Mouse (Mus musculus) liver, embryonic 13.5 days (tissue): ENCODE data around the gene Arhgef17. TPM values are rescaled to one million over a fixed set of nuclear protein-coding genes. Genes with fewer than 3 reads are reported as not detected.

ENCODE experiments used
- ATAC-seq: fragments of 200-750 bp; cut with Nextera tagmentation; 2 replicates; pipeline ENCODE4 v1.8.0; 2017; ENCODE audit warnings: low read depth, mild to moderate bottlenecking, moderate number of reproducible peaks, moderate library complexity
- DNase-seq: peaks from one replicate; pipeline ENCODE4 v3.0.0; 2022
- H3K27ac ChIP-seq: fragments of 300-500 bp; sonication (generic); 2 replicates; pipeline ENCODE4 v1.5.1; 2015; ENCODE audit warnings: moderate library complexity, mild to moderate bottlenecking, inconsistent platforms
- H3K27me3 ChIP-seq: fragments of 300-500 bp; sonication (generic); 2 replicates; pipeline ENCODE4 v1.6.1; 2015; ENCODE audit warnings: mild to moderate bottlenecking, inconsistent platforms
- H3K36me3 ChIP-seq: fragments of 300-500 bp; sonication (generic); 2 replicates; pipeline ENCODE4 v1.6.1; 2015; ENCODE audit warnings: mild to moderate bottlenecking, inconsistent platforms
- H3K4me1 ChIP-seq: fragments of 300-500 bp; sonication (generic); replicated peaks from 2 replicates; pipeline ENCODE4 v1.6.1; 2015; ENCODE audit warnings: inconsistent platforms
- H3K4me2 ChIP-seq: fragments of 300-500 bp; sonication (generic); 2 replicates; pipeline ENCODE4 v1.6.1; 2015; ENCODE audit warnings: inconsistent platforms, mild to moderate bottlenecking, moderate library complexity
- H3K4me3 ChIP-seq: fragments of 300-500 bp; sonication (generic); replicated peaks from 2 replicates; pipeline ENCODE4 v1.5.1; 2015; ENCODE audit warnings: mild to moderate bottlenecking, inconsistent platforms
- H3K9ac ChIP-seq: fragments of 300-500 bp; sonication (generic); 2 replicates; pipeline ENCODE4 v1.6.1; 2015; ENCODE audit warnings: mild to moderate bottlenecking, inconsistent platforms
- H3K9me3 ChIP-seq: fragments of 300-500 bp; sonication (generic); replicated peaks from 2 replicates; pipeline ENCODE4 v1.6.1; 2016; ENCODE audit warnings: inconsistent platforms
- WGBS: fragments of 180-500 bp; shearing (Covaris S2); methylation state at CpG from one replicate; pipeline ENCODE4 v1.1.7; 2015; ENCODE audit not compliant: insufficient replicate concordance; 5-methylcytosine and 5-hydroxymethylcytosine counted together
- polyA plus RNA-seq: library from polyadenylated mRNA; unstranded; fragments of >200 nt; fragmentation: Nextera tagmentation; extraction: Ambion mirVana; gene quantifications from 2 replicates; pipeline ENCODE4 v1.2.1, GENCODE M21; 2015

Arhgef17 gene
- polyA plus RNA-seq, 1 experiment from 2014 or later, result 0.53 TPM

- Histone ChIP-seq H3K4me3 (no peak overlapping the region), H3K4me2 (no peak overlapping the region), H3K9ac (no peak overlapping the region), H3K4me1 (no peaks in the 10 kb centered on the region), H3K36me3 (no peaks in the 10 kb centered on the region), H3K27ac (no peak overlapping the region), H3K27me3 (no peaks in the 10 kb centered on the region; the same call in 1 of the 2 replicates), H3K9me3 (no peaks in the 10 kb centered on the region)
- no peak for ATAC-seq
- WGBS, result 19% methylated on average over 5 of the region's 5 CpGs
- no peak for DNase-seq
Observed at GRCm38 (mm10) chr7:100941169-100941568, 9.3 kb upstream of the Arhgef17 start.

DNA sequence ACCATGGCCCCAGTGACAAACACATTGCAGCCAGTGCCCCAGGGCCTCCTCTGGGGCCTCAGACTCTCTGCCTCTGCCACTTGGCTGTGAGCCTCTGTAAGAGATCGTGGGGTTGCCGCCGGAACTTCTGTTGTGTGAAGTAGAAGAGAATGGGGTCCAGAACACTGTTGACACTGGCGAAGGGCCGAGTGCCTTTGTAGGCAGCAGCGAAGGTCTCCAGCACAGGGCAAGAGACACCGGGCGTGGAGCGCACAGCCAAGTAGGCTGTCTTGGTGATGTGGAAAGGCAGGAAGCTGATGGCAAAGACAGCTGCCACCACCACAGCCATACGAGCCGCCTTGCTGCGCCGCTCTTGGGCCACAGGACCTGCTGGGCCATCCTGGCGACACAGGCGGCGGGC is 6.2 kb upstream of the Arhgef17 start:
- Histone ChIP-seq H3K27me3 (peaks cover 20% of the 10 kb centered on the region), H3K27ac (no peak overlapping the region), H3K4me1 (peaks cover under 1% of the 10 kb centered on the region; the same call in 1 of the 2 replicates), H3K9ac (no peak overlapping the region), H3K9me3 (no peaks in the 10 kb centered on the region), H3K4me3 (no peak overlapping the region), H3K4me2 (no peak overlapping the region), H3K36me3 (no peaks in the 10 kb centered on the region)
- DNase-seq (no peak), ATAC-seq (no peak)
- 83% methylated on average over 16 of the region's 16 CpGs for WGBS

- WGBS, result 52% methylated on average over 3 of the region's 3 CpGs
- peaks cover 6% of the 10 kb centered on the region for H3K4me1 ChIP-seq
- no peak for ATAC-seq
Observed at GRCm38 (mm10) chr7:100937481-100937880, 5.6 kb upstream of the Arhgef17 start.

DNA sequence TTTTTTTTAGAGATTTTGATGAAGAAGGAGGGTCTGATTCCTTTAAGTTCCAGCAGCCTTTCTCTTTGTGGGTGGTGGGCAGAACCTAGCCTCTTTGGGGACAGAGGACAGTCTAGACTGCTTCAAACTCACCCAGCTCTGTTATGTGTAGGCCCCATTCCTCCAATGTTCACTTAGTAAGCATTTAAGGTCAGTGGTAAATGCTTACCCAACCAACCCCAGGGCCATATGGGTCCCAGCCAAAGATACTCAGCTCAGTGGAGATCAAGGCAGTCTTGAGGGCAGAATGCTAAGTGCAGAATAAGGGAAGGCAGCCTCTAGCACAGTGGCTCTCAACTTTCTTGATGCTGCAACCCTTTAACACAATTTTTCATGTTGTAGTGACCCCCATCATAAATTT is 1.6 kb upstream of the Arhgef17 start:
- DNase-seq (no peak), ATAC-seq (no peak)
- peaks cover 42% of the 10 kb centered on the region for H3K4me1 ChIP-seq
- no peak overlapping the region for H3K9ac ChIP-seq
- H3K36me3 ChIP-seq, result no peaks in the 10 kb centered on the region
- no peak overlapping the region for H3K4me2 ChIP-seq
- H3K27ac ChIP-seq, result no peak overlapping the region
- H3K27me3 ChIP-seq, result peaks cover 66% of the 10 kb centered on the region
- H3K4me3 ChIP-seq, result no peak overlapping the region
- no peaks in the 10 kb centered on the region for H3K9me3 ChIP-seq

More at GRCm38 (mm10) chr7:100937481-100937880, 5.6 kb upstream of the Arhgef17 start:
- no peak overlapping the region for H3K9ac ChIP-seq
- H3K36me3 ChIP-seq, result no peaks in the 10 kb centered on the region
- no peak overlapping the region for H3K27ac ChIP-seq
- H3K4me3 ChIP-seq, result no peak overlapping the region
- DNase-seq, result no peak
- H3K4me2 ChIP-seq, result no peak overlapping the region
- peaks cover 26% of the 10 kb centered on the region for H3K27me3 ChIP-seq
- no peaks in the 10 kb centered on the region for H3K9me3 ChIP-seq

GRCm38 (mm10) chr7:100932481-100933007 is 637 bp upstream of the Arhgef17 start:
- ATAC-seq, result peak; percentile 80
- Histone ChIP-seq H3K4me3 (peak overlapping the region; percentile 59), H3K9me3 (no peaks in the 10 kb centered on the region), H3K27ac (peak overlapping the region; percentile 81), H3K27me3 (peaks cover 76% of the 10 kb centered on the region), H3K9ac (peak overlapping the region; percentile 70; the same call in 1 of the 2 replicates), H3K4me2 (peak overlapping the region; percentile 78), H3K36me3 (no peaks in the 10 kb centered on the region), H3K4me1 (peaks cover 52% of the 10 kb centered on the region)
- WGBS, result under 1% methylated on average over 27 of the region's 27 CpGs
- peak; percentile 64 for DNase-seq

DNA sequence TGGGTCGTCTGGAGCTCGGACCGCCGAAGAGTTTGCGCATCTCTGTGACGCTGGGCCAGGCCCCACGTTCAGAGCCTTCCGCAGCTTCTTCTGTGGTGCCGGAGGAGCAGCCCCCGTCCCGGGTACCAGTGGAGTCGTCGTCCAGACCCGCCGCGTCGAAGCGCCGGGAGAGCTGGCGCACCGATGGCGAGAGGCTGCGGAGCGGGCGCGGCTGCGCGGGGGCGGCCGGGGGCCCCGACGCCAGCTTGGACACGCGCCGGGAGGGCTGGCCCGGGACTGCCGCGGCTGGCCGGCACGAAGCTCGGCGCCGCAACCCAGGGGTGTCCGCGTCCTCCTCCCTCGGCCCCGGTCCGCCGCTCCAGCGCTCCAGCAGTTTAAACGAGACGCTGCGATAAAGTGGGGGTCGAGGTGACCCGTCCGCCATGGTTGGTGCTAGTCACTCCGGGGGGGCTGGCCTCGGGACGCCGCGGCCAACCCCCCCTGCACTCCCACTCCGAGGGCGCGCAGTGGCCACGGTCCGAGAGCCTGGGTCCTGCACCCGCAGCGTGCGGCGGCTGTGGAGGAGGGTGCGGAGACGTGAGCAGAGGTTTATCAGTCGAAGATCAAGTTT is 486 bp downstream of the Arhgef17 start:
- H3K4me3 ChIP-seq, result peak overlapping the region; percentile 59
- peak overlapping the region; percentile 81 for H3K27ac ChIP-seq
- WGBS, result 1% methylated on average over 48 of the region's 73 CpGs
- peak overlapping the region; percentile 70 for H3K9ac ChIP-seq
- DNase-seq, result no peak
- H3K27me3 ChIP-seq, result peaks cover 86% of the 10 kb centered on the region
- 0 out of 2 replicates have a peak, but pooled peaks have one; percentile 8 for ATAC-seq
- no peaks in the 10 kb centered on the region for H3K9me3 ChIP-seq
- no peaks in the 10 kb centered on the region for H3K36me3 ChIP-seq
- peak overlapping the region; percentile 78 for H3K4me2 ChIP-seq
- H3K4me1 ChIP-seq, result peaks cover 63% of the 10 kb centered on the region

GRCm38 (mm10) chr7:100930619-100931315 is 1.1 kb downstream of the Arhgef17 start:
- Histone ChIP-seq H3K4me1 (peaks cover 69% of the 10 kb centered on the region), H3K4me3 (peak overlapping the region; percentile 59), H3K36me3 (no peaks in the 10 kb centered on the region), H3K4me2 (peak overlapping the region; percentile 78), H3K27me3 (peaks cover 92% of the 10 kb centered on the region), H3K27ac (peak overlapping the region; percentile 81), H3K9me3 (no peaks in the 10 kb centered on the region), H3K9ac (peak overlapping the region; percentile 70)
- ATAC-seq, result no peak
- 9% methylated on average over 51 of the region's 53 CpGs for WGBS
- no peak for DNase-seq

- H3K4me1 ChIP-seq, result peaks cover 75% of the 10 kb centered on the region
- 70% methylated on average over 19 of the region's 19 CpGs for WGBS
- no peaks in the 10 kb centered on the region for H3K9me3 ChIP-seq
- H3K27me3 ChIP-seq, result peaks cover 95% of the 10 kb centered on the region
- DNase-seq (no peak), ATAC-seq (no peak)
- peak overlapping the region; percentile 59 for H3K4me3 ChIP-seq
- no peak overlapping the region for H3K9ac ChIP-seq
- H3K27ac ChIP-seq, result no peak overlapping the region
- peak overlapping the region; percentile 78 for H3K4me2 ChIP-seq
- no peaks in the 10 kb centered on the region for H3K36me3 ChIP-seq
Observed at GRCm38 (mm10) chr7:100929639-100930303, 2.1 kb downstream of the Arhgef17 start.

- H3K4me1 ChIP-seq, result peaks cover 78% of the 10 kb centered on the region
- ATAC-seq (no peak), DNase-seq (no peak)
- H3K36me3 ChIP-seq, result no peaks in the 10 kb centered on the region
- H3K27me3 ChIP-seq, result peaks cover 87% of the 10 kb centered on the region
- H3K9ac ChIP-seq, result no peak overlapping the region
- 54% methylated on average over 9 of the region's 9 CpGs for WGBS
- peak overlapping the region; percentile 33 for H3K4me3 ChIP-seq
- H3K9me3 ChIP-seq, result no peaks in the 10 kb centered on the region
- peak overlapping the region; percentile 78 for H3K4me2 ChIP-seq
- no peak overlapping the region for H3K27ac ChIP-seq
Observed at GRCm38 (mm10) chr7:100928456-100928855, 3.5 kb downstream of the Arhgef17 start.

DNA sequence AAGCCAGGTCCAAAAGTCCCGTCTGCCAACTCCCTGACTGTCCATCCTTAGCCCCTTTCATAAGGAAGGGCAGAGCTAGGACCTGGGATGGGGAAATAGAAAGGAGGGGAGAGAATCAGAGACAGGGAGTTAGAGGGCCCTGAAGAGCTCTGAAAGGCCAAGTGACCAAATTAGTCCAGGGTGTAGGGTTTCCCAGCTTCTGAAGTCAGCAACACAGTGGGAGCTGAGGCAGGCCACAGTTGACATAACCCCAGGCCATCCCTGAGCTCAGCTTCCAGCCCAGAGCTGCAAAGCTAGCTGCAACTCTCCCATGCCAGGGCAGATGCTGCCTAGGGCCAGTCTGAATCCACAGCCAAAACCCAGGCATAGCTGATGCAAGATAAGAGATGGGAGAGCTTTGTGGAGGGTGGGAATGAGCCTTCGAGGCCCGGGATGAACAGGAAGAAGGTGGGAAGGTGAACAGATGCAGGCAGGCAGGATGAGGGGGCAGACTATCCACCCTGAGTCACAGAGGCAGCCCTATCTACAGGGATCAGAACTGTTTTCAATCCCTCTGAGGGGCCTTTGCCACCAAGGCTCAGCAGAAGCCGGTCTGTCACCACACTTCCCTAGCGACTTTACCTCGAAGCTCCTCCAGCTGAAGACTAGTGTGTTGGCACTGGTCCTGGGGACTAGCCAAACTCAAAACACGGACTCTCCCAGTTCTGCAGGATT is 4.5 kb downstream of the Arhgef17 start:
- H3K27ac ChIP-seq, result no peak overlapping the region
- no peaks in the 10 kb centered on the region for H3K9me3 ChIP-seq
- ATAC-seq (no peak), DNase-seq (no peak)
- H3K4me3 ChIP-seq, result peak overlapping the region; percentile 33
- H3K9ac ChIP-seq, result peak overlapping the region; percentile 0; the same call in 1 of the 2 replicates
- WGBS, result 26% methylated on average over 7 of the region's 7 CpGs
- H3K4me1 ChIP-seq, result peaks cover 71% of the 10 kb centered on the region
- peak overlapping the region; percentile 78 for H3K4me2 ChIP-seq
- no peaks in the 10 kb centered on the region for H3K36me3 ChIP-seq
- H3K27me3 ChIP-seq, result peaks cover 77% of the 10 kb centered on the region
